Mouse (Mus musculus): ENCODE results near the gene Selenoo. TPM values are rescaled to one million over a fixed set of nuclear protein-coding genes. Genes with fewer than 3 reads are reported as not detected.
A peak's percentile ranks its signal among the peaks of the same experiment; 100 is the strongest.

Selenoo gene
- polyA plus RNA-seq (2015; fragmentation: Nextera tagmentation; extraction: Ambion mirVana) = 6.4 and 7.1 TPM in 2 replicates

GRCm38 (mm10) chr15:89088607-89089247, at the start of gene Selenoo:
Gene Selenoo, plus strand, starts transcription at chr15:89089084.
- WGBS (ENCODE audit: insufficient replicate concordance) = 2% methylated on average over 38 of the region's 38 CpGs
- Histone ChIP-seq H3K9me3 (replicated peaks) (no peaks in the 10 kb centered on the region), H3K4me2 (peak within 1 kb of the TSS; percentile 95), H3K36me3 (peaks cover 39% of the 10 kb centered on the region), H3K4me1 (replicated peaks) (peaks cover 27% of the 10 kb centered on the region), H3K27ac (peak within 1 kb of the TSS; percentile 85), H3K4me3 (replicated peaks) (peak within 1 kb of the TSS; percentile 96), H3K9ac (peak within 1 kb of the TSS; percentile 95), H3K27me3 (no peaks in the 10 kb centered on the region)
- peak; percentile 83 for DNase-seq
- ATAC-seq (ENCODE audit: low read depth) = peak; percentile 92

GRCm38 (mm10) chr15:89044381-89044780, 44.5 kb upstream of the Selenoo start:
- DNase-seq = no peak
- no peak overlapping the region for H3K4me3 ChIP-seq (replicated peaks)

GRCm38 (mm10) chr15:89046356-89046755, 42.5 kb upstream of the Selenoo start:
- Histone ChIP-seq H3K36me3 (no peaks in the 10 kb centered on the region), H3K27ac (no peak overlapping the region), H3K9me3 (replicated peaks) (no peaks in the 10 kb centered on the region), H3K4me1 (replicated peaks) (no peaks in the 10 kb centered on the region), H3K4me3 (replicated peaks) (no peak overlapping the region), H3K9ac (no peak overlapping the region), H3K4me2 (no peak overlapping the region), H3K27me3 (no peaks in the 10 kb centered on the region)
- DNase-seq = no peak
- WGBS (ENCODE audit: insufficient replicate concordance) = 65% methylated on average over 4 of the region's 4 CpGs
- ATAC-seq (ENCODE audit: low read depth) = no peak

More at GRCm38 (mm10) chr15:89044381-89044780, 44.5 kb upstream of the Selenoo start:
- Histone ChIP-seq H3K9me3 (replicated peaks) (no peaks in the 10 kb centered on the region), H3K27me3 (no peaks in the 10 kb centered on the region), H3K4me2 (no peak overlapping the region), H3K27ac (no peak overlapping the region), H3K9ac (no peak overlapping the region), H3K36me3 (no peaks in the 10 kb centered on the region), H3K4me1 (replicated peaks) (no peaks in the 10 kb centered on the region)
- no peak for ATAC-seq (ENCODE audit: low read depth)
- 60% methylated on average over 5 of the region's 5 CpGs for WGBS (ENCODE audit: insufficient replicate concordance)

GRCm38 (mm10) chr15:89054666-89055065, 34.2 kb upstream of the Selenoo start:
- ATAC-seq (ENCODE audit: low read depth) (no peak), DNase-seq (no peak)
- WGBS (ENCODE audit: insufficient replicate concordance) = 74% methylated on average over 7 of the region's 7 CpGs
- no peaks in the 10 kb centered on the region for H3K4me1 ChIP-seq (replicated peaks)
- H3K27me3 ChIP-seq = peaks cover 56% of the 10 kb centered on the region
- no peak overlapping the region for H3K4me2 ChIP-seq
- no peak overlapping the region for H3K4me3 ChIP-seq (replicated peaks)
- H3K27ac ChIP-seq = no peak overlapping the region
- H3K9me3 ChIP-seq (replicated peaks) = no peaks in the 10 kb centered on the region
- H3K9ac ChIP-seq = no peak overlapping the region
- H3K36me3 ChIP-seq = no peaks in the 10 kb centered on the region

GRCm38 (mm10) chr15:89058736-89059135, 30.1 kb upstream of the Selenoo start:
- Histone ChIP-seq H3K27me3 (peaks cover 91% of the 10 kb centered on the region), H3K4me3 (replicated peaks) (no peak overlapping the region), H3K27ac (no peak overlapping the region), H3K4me1 (replicated peaks) (0 out of 2 replicates have a peak, but pooled peaks cover 3% of the 10 kb centered on the region), H3K9ac (no peak overlapping the region), H3K9me3 (replicated peaks) (no peaks in the 10 kb centered on the region), H3K36me3 (no peaks in the 10 kb centered on the region), H3K4me2 (no peak overlapping the region)
- no peak for DNase-seq
- ATAC-seq (ENCODE audit: low read depth) = no peak
- 22% methylated on average over 6 of the region's 6 CpGs for WGBS (ENCODE audit: insufficient replicate concordance)

GRCm38 (mm10) chr15:89059161-89059931, 29.5 kb upstream of the Selenoo start, which contains the start of gene Panx2:
Gene Panx2, plus strand, starts transcription at chr15:89059734.
- H3K36me3 ChIP-seq = no peaks in the 10 kb centered on the region
- H3K27ac ChIP-seq = no peak within 1 kb of the TSS
- 0 out of 2 replicates have a peak, but pooled peaks cover 3% of the 10 kb centered on the region for H3K4me1 ChIP-seq (replicated peaks)
- 3% methylated on average over 57 of the region's 57 CpGs for WGBS (ENCODE audit: insufficient replicate concordance)
- H3K27me3 ChIP-seq = peaks cover 97% of the 10 kb centered on the region
- DNase-seq = no peak
- ATAC-seq (ENCODE audit: low read depth) = no peak
- peak within 1 kb of the TSS; percentile 49 for H3K4me3 ChIP-seq (replicated peaks)
- peak within 1 kb of the TSS; percentile 66 for H3K4me2 ChIP-seq
- H3K9me3 ChIP-seq (replicated peaks) = no peaks in the 10 kb centered on the region
- no peak within 1 kb of the TSS for H3K9ac ChIP-seq

GRCm38 (mm10) chr15:89060032-89060681, 28.7 kb upstream of the Selenoo start:
- Histone ChIP-seq H3K36me3 (no peaks in the 10 kb centered on the region), H3K9me3 (replicated peaks) (no peaks in the 10 kb centered on the region), H3K9ac (no peak overlapping the region), H3K4me3 (replicated peaks) (peak overlapping the region; percentile 49), H3K27ac (no peak overlapping the region), H3K4me1 (replicated peaks) (0 out of 2 replicates have a peak, but pooled peaks cover 3% of the 10 kb centered on the region), H3K27me3 (peaks cover 96% of the 10 kb centered on the region), H3K4me2 (peak overlapping the region; percentile 66)
- ATAC-seq (ENCODE audit: low read depth) = no peak
- DNase-seq = no peak
- WGBS (ENCODE audit: insufficient replicate concordance) = 4% methylated on average over 39 of the region's 48 CpGs

- WGBS (ENCODE audit: insufficient replicate concordance) = 62% methylated on average over 12 of the region's 12 CpGs
- Histone ChIP-seq H3K4me1 (replicated peaks) (0 out of 2 replicates have a peak, but pooled peaks cover 3% of the 10 kb centered on the region), H3K4me2 (no peak overlapping the region), H3K4me3 (replicated peaks) (no peak overlapping the region), H3K9ac (no peak overlapping the region), H3K27me3 (peaks cover 97% of the 10 kb centered on the region), H3K27ac (no peak overlapping the region), H3K36me3 (no peaks in the 10 kb centered on the region), H3K9me3 (replicated peaks) (no peaks in the 10 kb centered on the region)
- ATAC-seq (ENCODE audit: low read depth) (no peak), DNase-seq (no peak)
Measured at GRCm38 (mm10) chr15:89060811-89061460, 27.9 kb upstream of the Selenoo start.

GRCm38 (mm10) chr15:89061761-89062517, 26.9 kb upstream of the Selenoo start:
- 54% methylated on average over 6 of the region's 6 CpGs for WGBS (ENCODE audit: insufficient replicate concordance)
- peaks cover 98% of the 10 kb centered on the region for H3K27me3 ChIP-seq

GRCm38 (mm10) chr15:89062518-89062910, 26.4 kb upstream of the Selenoo start:
- Histone ChIP-seq H3K27ac (no peak overlapping the region), H3K4me3 (replicated peaks) (no peak overlapping the region), H3K36me3 (no peaks in the 10 kb centered on the region), H3K27me3 (peaks cover 98% of the 10 kb centered on the region), H3K4me1 (replicated peaks) (0 out of 2 replicates have a peak, but pooled peaks cover 3% of the 10 kb centered on the region), H3K9me3 (replicated peaks) (no peaks in the 10 kb centered on the region), H3K4me2 (no peak overlapping the region), H3K9ac (no peak overlapping the region)
- 63% methylated on average over 5 of the region's 5 CpGs for WGBS (ENCODE audit: insufficient replicate concordance)
- DNase-seq (no peak), ATAC-seq (ENCODE audit: low read depth) (no peak)

More at GRCm38 (mm10) chr15:89061761-89062517, 26.9 kb upstream of the Selenoo start:
- no peak overlapping the region for H3K4me3 ChIP-seq (replicated peaks)
- H3K27ac ChIP-seq = no peak overlapping the region
- no peak overlapping the region for H3K9ac ChIP-seq
- ATAC-seq (ENCODE audit: low read depth) = no peak
- no peaks in the 10 kb centered on the region for H3K9me3 ChIP-seq (replicated peaks)
- H3K36me3 ChIP-seq = no peaks in the 10 kb centered on the region
- no peak overlapping the region for H3K4me2 ChIP-seq
- DNase-seq = no peak
- H3K4me1 ChIP-seq (replicated peaks) = 0 out of 2 replicates have a peak, but pooled peaks cover 3% of the 10 kb centered on the region

Data from liver, embryonic 13.5 days (tissue).